Mouse (Mus musculus) MEL (cell line): ENCODE results near the gene Akr1a1. TPM values are rescaled to one million over a fixed set of nuclear protein-coding genes. Genes with fewer than 3 reads are reported as not detected.
A peak's percentile ranks its signal among the peaks of the same experiment; 100 is the strongest.
"Not testable (repeated sequence)": the region's sequence is repeated elsewhere in the genome, so short reads cannot be mapped to it uniquely, and the experiment has no call there.

ENCODE experiments used
- DNase-seq: peaks from one replicate; pipeline ENCODE4 v3.0.0; 2011; ENCODE audit warnings: low read depth, low spot score
- H3K27ac ChIP-seq: 2 replicates; pipeline ENCODE4 v1.5.1; 2012; ENCODE audit warnings: low read depth, mild to moderate bottlenecking, control low read depth, low read length, moderate library complexity; ENCODE audit not compliant: control insufficient read depth
- H3K27me3 ChIP-seq, 2 experiments: fragments of 150-350 bp in 1 of 2; sonication (generic) in 1 of 2; 2 replicates each; pipeline ENCODE4 v1.6.1; 2012; ENCODE audit warnings: low read length in 2 of 2, mild to moderate bottlenecking in 2 of 2, improper control_type of control experiment in 1 of 2, moderate library complexity in 1 of 2; ENCODE audit not compliant: insufficient read depth in 2 of 2, control insufficient read depth in 1 of 2
- H3K36me3 ChIP-seq, 2 experiments: 2 replicates each; pipeline ENCODE4 v1.6.1; 2012 to 2014; ENCODE audit warnings: low read length in 2 of 2, improper control_type of control experiment in 1 of 2, inconsistent platforms in 1 of 2, mild to moderate bottlenecking in 1 of 2; ENCODE audit not compliant: insufficient read depth in 2 of 2, control insufficient read depth in 1 of 2
- H3K4me1 ChIP-seq, 2 experiments: fragments of 150-350 bp in 1 of 2; sonication (generic) in 1 of 2; 2 replicates each; pipeline ENCODE4 v1.6.1; 2012; ENCODE audit warnings: low read length in 2 of 2, improper control_type of control experiment in 1 of 2, mild to moderate bottlenecking in 1 of 2; ENCODE audit not compliant: insufficient read depth in 2 of 2, control insufficient read depth in 1 of 2
- H3K4me3 ChIP-seq, 2 experiments: fragments of 150-350 bp in 1 of 2; sonication (generic) in 1 of 2; 2 replicates each; pipeline ENCODE4 v1.5.1; 2012; ENCODE audit warnings: low read depth in 2 of 2, low read length in 2 of 2, mild to moderate bottlenecking in 2 of 2, moderate library complexity in 2 of 2, control low read depth in 1 of 2, improper control_type of control experiment in 1 of 2; ENCODE audit not compliant: control insufficient read depth in 1 of 2, insufficient read depth in 1 of 2
- H3K79me2 ChIP-seq: 2 replicates; pipeline ENCODE4 v1.6.1; 2012; ENCODE audit warnings: mild to moderate bottlenecking, low read length, moderate library complexity; ENCODE audit not compliant: control insufficient read depth, poor library complexity, insufficient read depth
- H3K9ac ChIP-seq: 2 replicates; pipeline ENCODE4 v1.6.1; 2012; ENCODE audit warnings: low read depth, mild to moderate bottlenecking, control low read depth, low read length, moderate library complexity; ENCODE audit not compliant: control insufficient read depth, poor library complexity, severe bottlenecking
- H3K9me3 ChIP-seq: fragments of 150-350 bp; sonication (generic); replicated peaks from 2 replicates; pipeline ENCODE4 v1.6.1; 2012; ENCODE audit warnings: mild to moderate bottlenecking, low read length, improper control_type of control experiment, moderate library complexity; ENCODE audit not compliant: insufficient read depth
- BHLHE40 ChIP-seq: IDR thresholded peaks from 2 replicates; pipeline ENCODE4 v1.6.1; 2012; ENCODE audit warnings: low read depth, mild to moderate bottlenecking, inconsistent platforms, low read length, improper control_type of control experiment, borderline replicate concordance
- E2F4 ChIP-seq: IDR thresholded peaks from 2 replicates; pipeline ENCODE4 v1.6.1; 2011; ENCODE audit warnings: low read depth, low read length, improper control_type of control experiment, borderline replicate concordance
- ELF1 ChIP-seq: IDR thresholded peaks from 2 replicates; pipeline ENCODE4 v1.6.1; 2014; ENCODE audit warnings: low read depth, mild to moderate bottlenecking, inconsistent platforms, low read length, improper control_type of control experiment, moderate library complexity
- ETS1 ChIP-seq: IDR thresholded peaks from 2 replicates; pipeline ENCODE4 v1.6.1; 2012; ENCODE audit warnings: low read depth, mild to moderate bottlenecking, inconsistent platforms, low read length, improper control_type of control experiment, moderate library complexity
- GATA1 ChIP-seq: IDR thresholded peaks from 2 replicates; pipeline ENCODE4 v1.6.1; 2011; ENCODE audit warnings: low read depth, low read length, improper control_type of control experiment
- HCFC1 ChIP-seq: IDR thresholded peaks from 2 replicates; pipeline ENCODE4 v1.6.1; 2012; ENCODE audit warnings: low read depth, mild to moderate bottlenecking, inconsistent platforms, low read length, improper control_type of control experiment, moderate library complexity
- JUND ChIP-seq: IDR thresholded peaks from 2 replicates; pipeline ENCODE4 v1.6.1; 2011; ENCODE audit warnings: low read depth, mild to moderate bottlenecking, improper control_type of control experiment, low read length
- MAFK ChIP-seq: IDR thresholded peaks from 2 replicates; pipeline ENCODE4 v1.6.1; 2011; ENCODE audit warnings: low read depth, mild to moderate bottlenecking, low read length, improper control_type of control experiment, borderline replicate concordance
- RCOR1 ChIP-seq: IDR thresholded peaks from 2 replicates; pipeline ENCODE4 v1.6.1; 2012; ENCODE audit warnings: low read depth, mild to moderate bottlenecking, inconsistent platforms, low read length, improper control_type of control experiment
- SMC3 ChIP-seq: IDR thresholded peaks from 2 replicates; pipeline ENCODE4 v1.6.1; 2011; ENCODE audit warnings: low read depth, low read length, improper control_type of control experiment
- TCF12 ChIP-seq: IDR thresholded peaks from 2 replicates; pipeline ENCODE4 v1.6.1; 2014; ENCODE audit warnings: low read depth, mild to moderate bottlenecking, inconsistent platforms, low read length, improper control_type of control experiment, moderate library complexity
- polyA plus RNA-seq, 2 experiments: library from polyadenylated mRNA; stranded (reverse) in 1 of 2; unstranded in 1 of 2; fragments of >175 nt in 1 of 2; fragments of >200 nt in 1 of 2; gene quantifications; 2 replicates each; pipeline versions ENCODE4 v1.2.1 to v1.2.4; 2012; ENCODE audit warnings: low replicate concordance in 2 of 2, low read depth in 1 of 2; ENCODE audit not compliant: insufficient read length in 2 of 2, insufficient read depth in 1 of 2, missing spikeins in 1 of 2
- total RNA-seq: library from RNA; depleted of rRNA; stranded (reverse); fragments of 300-350 nt; gene quantifications from 2 replicates; pipeline ENCODE4 v1.2.3, GENCODE M21; 2012

Akr1a1 gene
- total and polyA plus RNA-seq, 3 experiments = 258 to 358 TPM; not detected in 1

- peak; percentile 35 for DNase-seq
- H3K9me3 ChIP-seq = no peaks in the 10 kb centered on the region
- H3K36me3 ChIP-seq = peaks cover 0 to 15% of the 10 kb centered on the region in 2 experiments; a peak in 2 of 4 replicates
- no peaks in the 10 kb centered on the region for H3K79me2 ChIP-seq
- no peak overlapping the region for H3K9ac ChIP-seq
- 0 out of 2 replicates have a peak, but pooled peaks have one; percentile 27 for TF ChIP-seq ETS1
- no peak for TF ChIP-seq RCOR1
- no peak overlapping the region for H3K27ac ChIP-seq
- no peak overlapping the region for H3K4me3 ChIP-seq
- H3K4me1 ChIP-seq = peaks cover 7 to 12% of the 10 kb centered on the region in 2 experiments; a peak in 3 of 4 replicates
- no peaks in the 10 kb centered on the region for H3K27me3 ChIP-seq
Observed at GRCm38 (mm10) chr4:116677808-116678207, 26.3 kb upstream of the Akr1a1 start.

- no peak for TF ChIP-seq MAFK
- TF ChIP-seq HCFC1 = no peak
- TF ChIP-seq GATA1 = no peak
- no peak for TF ChIP-seq TCF12
- TF ChIP-seq BHLHE40 = no peak
- TF ChIP-seq E2F4 = no peak
- no peak for TF ChIP-seq ELF1
- no peak for TF ChIP-seq SMC3
- no peak for TF ChIP-seq JUND
Observed at GRCm38 (mm10) chr4:116676027-116676426, 24.5 kb upstream of the Akr1a1 start.

GRCm38 (mm10) chr4:116674761-116675160, 23.3 kb upstream of the Akr1a1 start:
- not testable (repeated sequence) for H3K4me3 ChIP-seq, DNase-seq, H3K79me2 ChIP-seq, H3K9me3 ChIP-seq, H3K27ac ChIP-seq, H3K9ac ChIP-seq, H3K4me1 ChIP-seq, H3K27me3 ChIP-seq
- peaks cover 0 to 15% of the 10 kb centered on the region in 2 experiments; a peak in 2 of 4 replicates for H3K36me3 ChIP-seq

More at GRCm38 (mm10) chr4:116676027-116676426, 24.5 kb upstream of the Akr1a1 start:
- DNase-seq = no peak
- Histone ChIP-seq H3K27ac (no peak overlapping the region), H3K9me3 (no peaks in the 10 kb centered on the region), H3K4me1 (peaks cover 8 to 9% of the 10 kb centered on the region in 2 experiments; a peak in 3 of 4 replicates), H3K27me3 (no peaks in the 10 kb centered on the region; a peak in 1 of 4 replicates), H3K36me3 (peaks cover 0 to 15% of the 10 kb centered on the region in 2 experiments; a peak in 2 of 4 replicates), H3K9ac (no peak overlapping the region), H3K79me2 (no peaks in the 10 kb centered on the region), H3K4me3 (no peak overlapping the region)
